Mouse (Mus musculus) heart, adult 2 months (tissue): ENCODE results near the gene Gm49510.

Experiments
- CTCF ChIP-seq: fragments of 200-600 bp; IDR thresholded peaks from 2 replicates; pipeline ENCODE4 v1.8.1; 2022; ENCODE audit warnings: antibody characterized with exemption, mild to moderate bottlenecking, moderate library complexity
- EP300 ChIP-seq: fragments of 200-500 bp; IDR thresholded peaks from 2 replicates; pipeline ENCODE4 v1.6.1; 2011; ENCODE audit warnings: low read depth, low read length, control low read depth; ENCODE audit not compliant: insufficient read depth
- POLR2A ChIP-seq: fragments of 200-500 bp; IDR thresholded peaks from 2 replicates; pipeline ENCODE4 v1.6.1; 2011; ENCODE audit warnings: mild to moderate bottlenecking, low read depth, low read length, control low read depth; ENCODE audit not compliant: insufficient read depth

DNA sequence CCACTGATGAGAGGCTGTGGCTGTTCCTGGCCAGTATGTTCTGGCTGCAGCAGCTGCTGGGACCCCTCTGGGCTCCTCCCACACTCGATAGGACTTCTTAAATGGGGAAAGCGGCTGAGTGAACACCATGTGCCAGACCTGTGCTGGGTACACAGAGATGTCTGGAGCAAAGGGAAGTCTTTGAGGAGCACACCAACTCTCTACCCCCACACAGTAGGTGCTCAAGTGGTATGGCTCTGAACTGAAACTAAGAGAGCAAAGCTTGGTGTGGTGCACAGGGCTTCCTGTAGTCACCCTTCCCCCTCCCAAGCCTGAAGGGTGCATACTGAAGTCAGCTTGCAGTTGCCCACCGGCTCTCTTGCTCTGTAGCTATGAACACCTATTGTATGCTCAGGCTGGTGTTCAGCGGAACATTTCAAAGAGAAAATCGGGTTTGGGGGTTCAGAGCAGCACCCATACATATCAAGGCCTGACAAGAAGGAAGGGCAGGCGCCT, 913 bp upstream of the Gm49510 start:
- no peak for TF ChIP-seq EP300
- TF ChIP-seq CTCF, result no peak
- TF ChIP-seq POLR2A, result no peak
